Mouse (Mus musculus) activated CD4-positive, CD25-positive, alpha-beta regulatory T cell, adult 4 months (primary cell): ENCODE results near the gene Gfer. TPM values are rescaled to one million over a fixed set of nuclear protein-coding genes. Genes with fewer than 3 reads are reported as not detected.
A peak's percentile ranks its signal among the peaks of the same experiment; 100 is the strongest.
"Not testable (repeated sequence)": the region's sequence is repeated elsewhere in the genome, so short reads cannot be mapped to it uniquely, and the experiment has no call there.

Experiments used
- ATAC-seq: one replicate; pipeline ENCODE4 v1.8.0; 2017
- polyA plus RNA-seq, 2 experiments: library from polyadenylated mRNA; unstranded; fragments of 100-300 nt; shearing (Covaris generic); gene quantifications; one replicate each; pipeline ENCODE4 v1.2.1; 2017

Gene Gfer
- polyA plus RNA-seq, 2 experiments from 2014 or later, result 13.1 to 15.5 TPM

DNA sequence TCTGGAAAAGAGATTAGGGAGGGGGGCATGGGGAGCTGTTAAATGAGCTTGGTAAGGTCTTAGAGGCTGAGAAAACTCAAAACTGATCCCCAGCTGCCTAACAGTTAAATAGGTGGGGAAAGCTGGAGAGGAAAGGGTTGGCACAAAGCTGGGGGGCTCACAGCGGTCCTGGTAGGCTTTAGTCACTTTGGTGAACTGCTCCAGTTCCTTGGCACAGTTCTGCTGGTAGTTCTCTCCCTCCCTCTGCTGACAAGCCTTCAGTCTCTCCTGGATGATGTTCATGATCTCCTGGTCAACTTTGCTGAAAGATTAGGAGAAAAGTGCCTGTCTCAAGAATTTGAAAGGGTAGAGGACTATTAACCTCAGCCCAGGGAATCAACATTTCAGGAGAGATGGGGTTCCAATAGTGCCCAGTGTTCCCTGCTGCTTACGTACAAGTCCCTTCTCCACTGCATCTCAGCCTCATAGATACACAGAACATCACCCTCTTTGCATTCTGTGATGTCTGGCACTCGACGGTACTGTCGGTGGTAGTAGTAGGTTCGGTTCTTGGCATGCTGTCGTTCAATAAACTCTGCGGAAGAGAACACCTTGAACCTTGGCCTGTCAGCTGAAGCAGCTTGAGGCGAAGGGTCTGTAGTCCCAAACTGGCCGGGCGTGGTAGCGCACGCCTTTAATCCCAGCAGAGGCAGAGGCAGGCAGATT lies 26.4 kb upstream of the Gfer start:
- ATAC-seq, result no peak

DNA sequence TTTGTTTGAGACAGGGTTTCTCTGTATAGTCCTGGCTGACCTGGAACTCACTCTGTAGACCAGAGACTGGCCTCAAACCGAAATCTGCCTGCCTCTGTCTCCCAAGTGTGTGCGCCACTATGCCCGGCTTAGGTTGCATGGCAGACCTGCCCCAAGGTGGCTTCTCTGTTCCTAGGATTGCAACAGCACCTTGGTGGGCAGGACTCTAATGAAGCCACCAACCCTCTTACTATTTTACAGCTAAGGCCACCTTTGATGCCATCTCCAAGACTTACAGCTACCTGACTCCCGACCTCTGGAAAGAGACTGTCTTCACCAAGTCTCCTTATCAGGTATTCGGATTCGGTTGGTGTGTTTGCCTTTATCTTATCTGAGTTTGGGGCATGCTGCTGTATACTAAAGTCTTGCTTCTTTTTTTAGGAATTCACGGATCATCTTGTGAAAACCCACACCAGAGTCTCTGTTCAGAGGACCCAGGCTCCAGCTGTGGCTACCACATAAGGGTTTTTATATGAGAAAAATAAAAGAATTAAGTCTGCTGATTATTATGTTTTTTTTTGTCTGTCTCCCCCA lies 25.5 kb upstream of the Gfer start:
- not testable (repeated sequence) for ATAC-seq

DNA sequence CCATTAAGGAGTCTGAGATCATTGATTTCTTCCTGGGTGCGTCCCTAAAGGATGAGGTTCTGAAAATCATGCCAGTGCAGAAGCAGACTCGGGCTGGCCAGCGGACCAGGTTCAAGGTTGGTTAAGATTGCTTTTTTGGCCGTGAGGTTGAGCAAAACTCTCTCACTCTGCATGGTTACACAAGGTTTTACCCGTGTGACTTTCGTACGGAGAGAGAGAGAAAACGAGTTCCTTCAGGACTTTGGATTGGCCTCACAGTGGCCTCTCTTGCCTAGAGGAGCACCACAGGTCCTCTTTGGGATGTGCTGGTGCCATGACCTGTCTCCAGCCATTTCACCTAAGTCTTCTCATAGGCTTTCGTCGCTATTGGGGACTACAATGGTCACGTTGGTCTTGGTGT lies 24.7 kb upstream of the Gfer start:
- not testable (repeated sequence) for ATAC-seq

DNA sequence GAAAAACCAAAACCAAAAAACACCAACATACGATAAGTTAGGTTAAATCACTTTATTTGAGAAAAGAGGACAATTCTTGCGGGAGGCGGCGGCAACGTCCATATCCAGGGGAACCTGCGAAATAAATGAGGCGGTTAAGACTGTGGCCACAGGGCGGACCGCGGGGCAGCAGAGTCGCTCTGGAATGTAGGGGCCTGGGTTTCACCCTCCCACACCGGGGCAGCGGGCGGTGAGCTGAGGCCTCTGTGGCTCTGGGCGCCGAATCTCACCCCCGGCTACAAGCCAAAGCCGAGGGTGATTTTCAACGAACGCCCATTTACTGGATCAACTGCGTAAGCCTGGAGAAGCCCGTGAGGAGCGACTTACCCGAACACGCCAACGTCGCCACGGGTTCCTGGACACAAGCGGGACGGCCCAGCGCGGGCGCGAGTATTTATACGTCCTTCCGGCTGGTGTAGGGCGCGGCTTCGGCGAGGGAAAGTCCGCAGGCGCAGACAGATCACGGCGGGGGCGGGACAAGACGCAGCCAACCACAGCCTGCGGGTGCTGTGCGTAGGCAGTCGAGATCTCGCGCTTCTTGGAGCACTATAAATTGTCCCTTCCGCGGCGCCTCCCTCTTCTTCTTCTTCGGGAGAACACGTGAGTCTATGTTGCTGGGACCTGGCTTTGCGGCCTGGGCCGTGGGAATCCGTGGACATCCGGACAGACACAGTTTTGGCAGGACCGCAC lies 23.7 kb upstream of the Gfer start:
- peak; percentile 87 for ATAC-seq

GRCm38 (mm10) chr17:24718938-24719337 lies 23.0 kb upstream of the Gfer start:
- not testable (repeated sequence) for ATAC-seq

DNA sequence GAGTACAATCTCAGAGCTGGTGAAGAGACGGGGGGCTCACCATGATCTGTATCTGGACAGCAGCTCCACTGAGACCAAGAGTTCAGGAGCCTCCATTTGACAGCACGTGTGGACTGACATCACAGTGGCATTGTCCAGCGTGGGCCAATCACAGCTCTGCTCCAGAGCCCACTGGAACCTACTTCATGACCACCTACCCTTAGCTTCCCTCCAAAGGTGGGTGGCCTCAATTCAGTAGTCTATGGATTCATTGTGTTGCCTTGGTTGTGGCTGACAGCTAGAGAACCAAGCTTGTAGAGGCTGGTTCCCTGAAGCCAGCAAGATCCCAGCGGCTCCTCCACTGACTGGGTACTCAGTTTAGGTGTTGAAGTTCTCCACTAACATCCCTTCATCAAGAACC lies 22.0 kb upstream of the Gfer start, which contains the start of the genes Rnf151 and Rps2:
TSS of gene Rnf151 (minus strand) at position 121 of the 400 bp plus-strand sequence.
TSS of gene Rps2 (plus strand) at position 174 of the 400 bp plus-strand sequence.
- no peak for ATAC-seq

DNA sequence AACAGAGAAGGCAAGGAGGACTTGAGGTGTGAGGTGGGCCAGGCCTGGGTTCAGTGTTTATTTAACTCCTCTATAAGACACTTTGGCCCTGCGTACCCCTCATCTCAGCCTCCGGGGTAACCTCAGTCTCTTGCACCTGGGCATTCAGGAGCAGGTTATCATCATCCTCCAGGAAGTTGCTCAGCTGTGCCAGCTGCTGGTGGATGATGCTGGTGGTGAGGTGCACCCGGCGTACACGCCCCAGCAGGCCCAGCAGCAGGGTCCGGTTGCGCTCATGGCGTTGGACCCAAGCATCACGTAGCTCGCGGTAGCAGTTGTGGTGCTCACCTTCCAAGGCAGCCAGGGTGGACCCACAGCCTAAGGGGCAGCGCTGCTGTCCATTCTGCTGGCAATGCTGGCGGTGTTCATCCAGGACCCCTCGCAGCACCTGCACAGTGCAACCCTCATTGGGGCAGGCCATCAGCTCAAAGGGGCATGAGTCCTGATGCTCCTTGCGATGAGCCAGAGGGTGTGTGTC lies 20.3 kb upstream of the Gfer start:
- ATAC-seq, result no peak

DNA sequence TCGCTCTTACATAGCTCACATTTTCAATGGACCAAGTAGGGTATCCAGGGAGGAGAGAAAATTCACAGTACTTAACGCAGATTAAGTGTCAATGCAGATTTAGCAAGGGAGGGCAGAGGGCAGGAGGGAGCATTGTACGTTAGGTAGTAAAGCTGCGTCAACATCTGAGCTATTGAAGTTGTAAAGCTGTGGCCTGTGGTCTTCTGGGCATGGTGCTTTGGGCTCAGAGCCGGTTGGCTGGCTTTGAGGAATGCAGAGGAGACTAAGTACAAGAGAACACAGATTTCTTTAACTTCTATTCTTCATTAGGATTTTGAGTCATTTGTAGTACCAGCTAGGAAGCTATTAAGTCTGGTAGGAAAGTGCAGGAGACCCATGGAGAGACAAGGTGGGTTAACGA lies 19.6 kb upstream of the Gfer start:
- no peak for ATAC-seq

- ATAC-seq, result no peak
These were observed 12.7 kb upstream of the Gfer start for GRCm38 (mm10) chr17:24708646-24709045.

GRCm38 (mm10) chr17:24707801-24708425 lies 12.0 kb upstream of the Gfer start:
- peak; percentile 34 for ATAC-seq

GRCm38 (mm10) chr17:24706982-24707800 lies 11.2 kb upstream of the Gfer start, which contains the start of gene Tbl3:
Gene Tbl3, minus strand, starts transcription at chr17:24707660.
- peak; percentile 84 for ATAC-seq

- ATAC-seq, result no peak
These were observed 9.9 kb upstream of the Gfer start for GRCm38 (mm10) chr17:24705821-24706220.

GRCm38 (mm10) chr17:24701251-24701650 lies 5.3 kb upstream of the Gfer start:
- ATAC-seq, result no peak

- ATAC-seq, result no peak
These were observed 3.5 kb upstream of the Gfer start for GRCm38 (mm10) chr17:24699473-24699872.

DNA sequence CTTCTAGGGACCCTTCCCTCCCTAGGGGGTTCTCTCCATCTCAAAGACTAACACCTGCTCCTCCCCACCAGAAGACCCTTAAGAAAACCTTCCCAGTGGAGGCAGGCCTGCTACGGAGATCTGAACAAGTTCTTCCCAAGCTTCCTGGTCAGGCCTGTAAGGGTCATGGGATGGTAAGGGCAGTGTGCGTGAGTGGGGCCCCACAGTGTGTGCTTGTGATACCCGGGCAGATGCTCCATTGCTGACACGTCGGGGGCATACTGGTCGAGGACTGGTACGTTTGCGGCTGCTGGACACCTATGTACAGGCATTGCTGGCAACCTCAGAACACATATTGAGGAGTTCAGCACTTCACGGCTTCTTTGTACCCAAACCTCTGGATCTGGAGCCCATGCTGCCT lies 2.8 kb upstream of the Gfer start:
- ATAC-seq, result no peak

DNA sequence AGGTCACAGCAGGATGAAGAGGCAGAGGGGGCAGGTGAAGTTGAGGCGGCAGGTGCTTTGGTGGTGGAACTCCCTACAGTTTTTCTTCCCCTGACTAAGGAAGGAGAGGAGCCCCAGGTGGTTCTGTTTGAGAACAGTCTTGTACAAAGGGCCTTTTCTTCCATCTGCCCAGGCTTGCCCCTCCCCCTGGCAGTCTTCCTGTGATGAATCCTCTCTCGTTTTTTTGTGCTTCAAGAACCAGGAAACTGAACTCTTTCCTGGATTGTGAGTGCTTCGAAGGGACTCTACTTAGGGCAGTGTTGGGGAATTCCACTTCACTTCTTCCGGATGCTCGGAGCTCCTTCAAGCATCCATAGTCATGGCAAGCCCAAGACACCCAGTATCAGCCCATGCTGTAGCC lies 2.0 kb upstream of the Gfer start:
- no peak for ATAC-seq

DNA sequence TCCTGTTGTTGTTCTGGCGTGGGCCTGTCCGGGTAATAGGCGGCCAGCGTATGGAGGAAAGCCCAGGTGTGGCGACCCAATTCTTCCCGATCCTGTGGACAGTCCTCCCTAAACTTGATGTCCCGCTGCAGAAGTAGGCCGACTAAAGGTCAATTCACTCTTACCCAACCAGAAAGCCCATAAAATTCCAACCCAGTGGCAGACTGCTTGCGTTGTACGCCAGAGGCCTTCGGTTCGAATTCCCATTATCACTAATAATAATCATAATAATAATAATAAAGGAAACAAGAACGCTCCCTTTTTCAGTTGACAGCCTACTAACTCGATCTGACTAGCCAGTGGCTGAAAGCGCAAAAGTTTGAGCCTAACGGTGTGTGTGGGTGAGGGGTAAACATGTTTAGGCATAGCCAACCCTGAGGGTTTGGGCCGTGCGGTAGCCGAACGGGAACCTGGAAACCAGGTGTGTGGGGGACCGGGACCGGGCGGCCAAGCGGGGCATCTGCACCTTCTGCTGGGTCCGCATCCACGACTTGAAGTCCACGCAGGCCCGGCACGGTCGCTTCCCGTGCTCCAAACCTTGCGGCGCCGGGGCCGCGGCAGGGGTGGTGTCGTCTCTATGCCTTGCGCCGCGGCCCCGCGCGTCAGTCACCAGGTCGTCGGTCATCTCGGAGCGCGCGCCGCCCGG lies 488 bp downstream of the Gfer start:
- ATAC-seq, result no peak

DNA sequence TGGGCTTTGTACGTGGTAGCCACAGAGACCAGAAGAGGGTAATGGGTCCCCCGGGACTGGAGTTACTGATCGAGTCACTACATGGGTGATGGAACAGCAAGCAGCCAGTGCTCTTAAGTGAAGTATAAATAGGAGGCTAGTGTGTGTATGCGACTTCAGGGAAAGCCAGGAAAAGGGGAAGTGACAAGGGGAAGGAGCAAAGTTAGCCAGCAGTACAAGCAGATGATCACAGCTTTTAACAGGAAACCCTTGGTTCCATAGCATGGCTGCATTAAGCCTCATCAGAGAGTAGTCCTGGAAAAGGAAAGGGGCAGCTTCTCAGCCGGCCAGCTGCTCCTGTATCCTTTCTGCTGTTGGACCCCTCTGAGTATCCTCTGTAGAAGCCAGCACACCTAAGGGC lies 3.6 kb downstream of the Gfer start:
- ATAC-seq, result no peak

DNA sequence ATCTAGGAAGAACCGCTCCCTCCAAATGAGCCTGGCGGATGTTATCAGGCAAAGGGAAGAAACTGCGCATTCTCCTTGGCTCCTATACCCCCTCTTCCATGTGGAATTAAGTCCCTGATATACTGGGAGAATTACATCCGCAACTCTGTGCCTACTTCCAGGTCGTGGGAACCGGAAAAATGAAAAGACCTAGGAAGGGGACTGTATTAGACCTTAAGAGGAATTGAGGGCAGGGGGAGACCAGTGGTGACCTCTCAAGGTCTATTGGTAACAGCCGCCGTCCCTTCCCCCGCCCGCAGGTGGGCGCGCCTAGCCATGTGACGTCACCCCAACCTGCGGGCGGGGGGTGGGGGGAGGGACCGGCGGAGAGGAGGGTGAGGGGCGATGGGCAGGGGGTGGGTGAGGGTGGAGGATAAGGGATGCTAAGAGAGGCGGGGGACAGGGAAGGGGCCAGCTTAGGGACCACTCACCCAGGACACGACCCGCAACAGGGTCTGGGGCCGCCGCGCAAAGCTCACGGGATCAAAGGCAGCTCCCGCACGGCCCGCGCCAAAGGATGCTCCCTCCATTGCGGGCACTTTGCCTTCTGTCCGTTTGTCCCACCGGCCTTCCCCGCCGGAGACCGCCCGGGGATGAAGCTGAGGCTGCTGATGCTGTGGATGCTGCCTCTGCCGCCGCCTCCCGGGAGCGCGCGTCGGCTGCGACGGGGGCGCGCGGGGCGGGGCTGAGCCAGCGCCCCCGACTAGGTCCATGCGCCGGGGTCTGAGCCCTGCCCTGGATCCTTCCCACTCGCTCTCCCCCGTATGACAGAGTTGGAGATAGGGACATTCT lies 6.5 kb downstream of the Gfer start, which contains the start of gene Syngr3:
TSS of gene Syngr3 (minus strand) at position 705 of the 831 bp plus-strand sequence.
- ATAC-seq, result no peak

- ATAC-seq, result no peak
These were observed 8.4 kb downstream of the Gfer start for GRCm38 (mm10) chr17:24687599-24687998.
